Mouse (Mus musculus): ENCODE results near the gene Lpin2. TPM values are rescaled to one million over a fixed set of nuclear protein-coding genes. Genes with fewer than 3 reads are reported as not detected.

Lpin2 gene
- total and polyA plus RNA-seq, 2 experiments from 2014 or later, result 39.5 to 48.9 TPM

- Histone ChIP-seq H3K36me3 (ENCODE audit: insufficient read depth, low read length) (no peaks in the 10 kb centered on the region), H3K9me3 (ENCODE audit: low read length) (no peaks in the 10 kb centered on the region), H3K9ac (replicated peaks; ENCODE audit: low read length) (no peak overlapping the region), H3K4me2 (ENCODE audit: low read depth, low read length) (no peak overlapping the region), H3K4me3 (ENCODE audit: low read length) (no peak overlapping the region), H3K27ac (no peak overlapping the region), H3K4me1 (ENCODE audit: insufficient read depth, low read length) (no peaks in the 10 kb centered on the region), H3K27me3 (ENCODE audit: insufficient read depth, low read length) (no peaks in the 10 kb centered on the region)
- ATAC-seq (no peak), DNase-seq (ENCODE audit: low spot score) (no peak)
- WGBS, result 92% methylated on average over 2 of the region's 2 CpGs
- no peak for TF ChIP-seq CTCF (IDR thresholded peaks at IDR 0.05; ENCODE audit: low read depth)
Observed at GRCm38 (mm10) chr17:71137334-71137721, 45.0 kb upstream of the Lpin2 start.

- no peak overlapping the region for H3K9ac ChIP-seq (replicated peaks; ENCODE audit: low read length)
- H3K9me3 ChIP-seq (ENCODE audit: low read length), result no peaks in the 10 kb centered on the region
- H3K4me2 ChIP-seq (ENCODE audit: low read depth, low read length), result no peak overlapping the region
Observed at GRCm38 (mm10) chr17:71142068-71142467, 40.3 kb upstream of the Lpin2 start.

GRCm38 (mm10) chr17:71143155-71143554 is 39.2 kb upstream of the Lpin2 start:
- no peak overlapping the region for H3K27ac ChIP-seq
- H3K9me3 ChIP-seq (ENCODE audit: low read length), result no peaks in the 10 kb centered on the region
- no peak overlapping the region for H3K4me3 ChIP-seq (ENCODE audit: low read length)
- TF ChIP-seq CTCF (IDR thresholded peaks at IDR 0.05; ENCODE audit: low read depth), result no peak
- H3K27me3 ChIP-seq (ENCODE audit: insufficient read depth, low read length), result no peaks in the 10 kb centered on the region
- no peaks in the 10 kb centered on the region for H3K4me1 ChIP-seq (ENCODE audit: insufficient read depth, low read length)
- ATAC-seq (no peak), DNase-seq (ENCODE audit: low spot score) (no peak)
- H3K36me3 ChIP-seq (ENCODE audit: insufficient read depth, low read length), result no peaks in the 10 kb centered on the region
- 87% methylated on average over 4 of the region's 4 CpGs for WGBS
- H3K9ac ChIP-seq (replicated peaks; ENCODE audit: low read length), result no peak overlapping the region
- H3K4me2 ChIP-seq (ENCODE audit: low read depth, low read length), result no peak overlapping the region

More at GRCm38 (mm10) chr17:71142068-71142467, 40.3 kb upstream of the Lpin2 start:
- ATAC-seq (no peak), DNase-seq (ENCODE audit: low spot score) (no peak)
- WGBS, result 77% methylated on average over 4 of the region's 4 CpGs
- no peaks in the 10 kb centered on the region for H3K4me1 ChIP-seq (ENCODE audit: insufficient read depth, low read length)
- no peak overlapping the region for H3K27ac ChIP-seq
- no peaks in the 10 kb centered on the region for H3K27me3 ChIP-seq (ENCODE audit: insufficient read depth, low read length)
- H3K36me3 ChIP-seq (ENCODE audit: insufficient read depth, low read length), result no peaks in the 10 kb centered on the region
- H3K4me3 ChIP-seq (ENCODE audit: low read length), result no peak overlapping the region
- no peak for TF ChIP-seq CTCF (IDR thresholded peaks at IDR 0.05; ENCODE audit: low read depth)

- Histone ChIP-seq H3K36me3 (ENCODE audit: insufficient read depth, low read length) (no peaks in the 10 kb centered on the region), H3K27me3 (ENCODE audit: insufficient read depth, low read length) (no peaks in the 10 kb centered on the region), H3K4me1 (ENCODE audit: insufficient read depth, low read length) (no peaks in the 10 kb centered on the region), H3K27ac (no peak overlapping the region), H3K4me3 (ENCODE audit: low read length) (no peak overlapping the region), H3K9ac (replicated peaks; ENCODE audit: low read length) (no peak overlapping the region), H3K4me2 (ENCODE audit: low read depth, low read length) (no peak overlapping the region), H3K9me3 (ENCODE audit: low read length) (no peaks in the 10 kb centered on the region)
- DNase-seq (ENCODE audit: low spot score) (no peak), ATAC-seq (no peak)
- TF ChIP-seq CTCF (IDR thresholded peaks at IDR 0.05; ENCODE audit: low read depth), result no peak
- 89% methylated on average over 19 of the region's 19 CpGs for WGBS
Observed at GRCm38 (mm10) chr17:71144322-71145116, 37.8 kb upstream of the Lpin2 start.

- no peak overlapping the region for H3K9ac ChIP-seq (replicated peaks; ENCODE audit: low read length)
- H3K36me3 ChIP-seq (ENCODE audit: insufficient read depth, low read length), result no peaks in the 10 kb centered on the region
- H3K9me3 ChIP-seq (ENCODE audit: low read length), result no peaks in the 10 kb centered on the region
- no peaks in the 10 kb centered on the region for H3K27me3 ChIP-seq (ENCODE audit: insufficient read depth, low read length)
- 93% methylated on average over 1 of the region's 1 CpGs for WGBS
- no peak overlapping the region for H3K4me2 ChIP-seq (ENCODE audit: low read depth, low read length)
- DNase-seq (ENCODE audit: low spot score) (no peak), ATAC-seq (no peak)
- no peak overlapping the region for H3K27ac ChIP-seq
- no peak overlapping the region for H3K4me3 ChIP-seq (ENCODE audit: low read length)
- no peaks in the 10 kb centered on the region for H3K4me1 ChIP-seq (ENCODE audit: insufficient read depth, low read length)
- no peak for TF ChIP-seq CTCF (IDR thresholded peaks at IDR 0.05; ENCODE audit: low read depth)
Observed at GRCm38 (mm10) chr17:71145248-71145961, 37.0 kb upstream of the Lpin2 start.

GRCm38 (mm10) chr17:71153356-71153755 is 29.0 kb upstream of the Lpin2 start:
- 72% methylated on average over 4 of the region's 4 CpGs for WGBS
- no peak overlapping the region for H3K9ac ChIP-seq (replicated peaks; ENCODE audit: low read length)
- H3K4me2 ChIP-seq (ENCODE audit: low read depth, low read length), result no peak overlapping the region
- no peaks in the 10 kb centered on the region for H3K36me3 ChIP-seq (ENCODE audit: insufficient read depth, low read length)
- DNase-seq (ENCODE audit: low spot score) (no peak), ATAC-seq (no peak)
- no peaks in the 10 kb centered on the region for H3K9me3 ChIP-seq (ENCODE audit: low read length)
- no peak for TF ChIP-seq CTCF (IDR thresholded peaks at IDR 0.05; ENCODE audit: low read depth)
- no peak overlapping the region for H3K4me3 ChIP-seq (ENCODE audit: low read length)
- no peaks in the 10 kb centered on the region for H3K27me3 ChIP-seq (ENCODE audit: insufficient read depth, low read length)
- H3K27ac ChIP-seq, result no peak overlapping the region
- no peaks in the 10 kb centered on the region for H3K4me1 ChIP-seq (ENCODE audit: insufficient read depth, low read length)

GRCm38 (mm10) chr17:71155271-71155670 is 27.1 kb upstream of the Lpin2 start:
- no peak overlapping the region for H3K4me3 ChIP-seq (ENCODE audit: low read length)
- H3K4me2 ChIP-seq (ENCODE audit: low read depth, low read length), result no peak overlapping the region
- no peaks in the 10 kb centered on the region for H3K9me3 ChIP-seq (ENCODE audit: low read length)
- H3K4me1 ChIP-seq (ENCODE audit: insufficient read depth, low read length), result no peaks in the 10 kb centered on the region
- no peak overlapping the region for H3K27ac ChIP-seq
- no peak for TF ChIP-seq CTCF (IDR thresholded peaks at IDR 0.05; ENCODE audit: low read depth)
- DNase-seq (ENCODE audit: low spot score) (no peak), ATAC-seq (no peak)
- H3K9ac ChIP-seq (replicated peaks; ENCODE audit: low read length), result no peak overlapping the region
- H3K36me3 ChIP-seq (ENCODE audit: insufficient read depth, low read length), result no peaks in the 10 kb centered on the region
- WGBS, result 61% methylated on average over 1 of the region's 1 CpGs
- H3K27me3 ChIP-seq (ENCODE audit: insufficient read depth, low read length), result no peaks in the 10 kb centered on the region

All from hindbrain, postnatal 0 days (tissue).